Mouse (Mus musculus) lung, postnatal 0 days (tissue): Measurements from ENCODE around the gene Fam102a. TPM values are rescaled to one million over a fixed set of nuclear protein-coding genes. Genes with fewer than 3 reads are reported as not detected.

Source experiments
- ATAC-seq: fragments of 200-750 bp; cut with Nextera tagmentation; 2 replicates; pipeline ENCODE4 v1.8.0; 2017; ENCODE audit warnings: moderate library complexity
- DNase-seq: peaks from one replicate; pipeline ENCODE4 v3.0.0-alpha.2; 2016; ENCODE audit warnings: low spot score
- H3K27ac ChIP-seq: fragments of 300-500 bp; sonication (generic); 2 replicates; pipeline ENCODE4 v1.5.1; 2014; ENCODE audit warnings: antibody characterized with exemption, mild to moderate bottlenecking, low read length, mixed read lengths
- H3K27me3 ChIP-seq: fragments of 300-500 bp; sonication (generic); replicated peaks from 2 replicates; pipeline ENCODE4 v1.6.1; 2014; ENCODE audit warnings: low read length, mixed read lengths; ENCODE audit not compliant: insufficient read depth
- H3K36me3 ChIP-seq: fragments of 300-500 bp; sonication (generic); 2 replicates; pipeline ENCODE4 v1.6.1; 2014; ENCODE audit warnings: low read length, mixed read lengths; ENCODE audit not compliant: insufficient read depth
- H3K4me1 ChIP-seq: fragments of 300-500 bp; sonication (generic); 2 replicates; pipeline ENCODE4 v1.6.1; 2014; ENCODE audit warnings: antibody characterized with exemption, low read depth, low read length, mixed read lengths; ENCODE audit not compliant: insufficient read depth
- H3K4me2 ChIP-seq: fragments of 300-500 bp; sonication (generic); replicated peaks from 2 replicates; pipeline ENCODE4 v1.6.1; 2014; ENCODE audit warnings: low read depth, mild to moderate bottlenecking, low read length, moderate library complexity, mixed read lengths
- H3K4me3 ChIP-seq: fragments of 300-500 bp; sonication (generic); 2 replicates; pipeline ENCODE4 v1.5.1; 2014; ENCODE audit warnings: low read depth, low read length
- H3K9ac ChIP-seq: fragments of 300-500 bp; sonication (generic); replicated peaks from 2 replicates; pipeline ENCODE4 v1.6.1; 2014; ENCODE audit warnings: low read depth, mild to moderate bottlenecking
- H3K9me3 ChIP-seq: fragments of 300-500 bp; sonication (generic); 2 replicates; pipeline ENCODE4 v1.6.1; 2016; ENCODE audit warnings: low read length, mixed read lengths
- CTCF ChIP-seq: IDR thresholded peaks from 2 replicates; pipeline ENCODE4 v1.5.1; 2016; ENCODE audit warnings: antibody characterized with exemption, mild to moderate bottlenecking
- EP300 ChIP-seq: IDR thresholded peaks from 2 replicates; pipeline ENCODE4 v1.6.1; 2016; ENCODE audit warnings: antibody characterized with exemption, mild to moderate bottlenecking, control low read depth
- WGBS: fragments of 180-500 bp; shearing (Covaris S2); extraction: QIAGEN DNeasy Blood & Tissue Kit; methylation state at CpG from one replicate; pipeline ENCODE4 v1.1.7; 2014; 5-methylcytosine and 5-hydroxymethylcytosine counted together
- polyA plus RNA-seq: library from polyadenylated mRNA; unstranded; fragments of >200 nt; fragmentation: Nextera tagmentation; extraction: Ambion mirVana; gene quantifications from 2 replicates; pipeline ENCODE4 v1.2.1, GENCODE M21; 2015

Gene Fam102a
- polyA plus RNA-seq, 1 experiment from 2014 or later: 8.0 TPM

DNA sequence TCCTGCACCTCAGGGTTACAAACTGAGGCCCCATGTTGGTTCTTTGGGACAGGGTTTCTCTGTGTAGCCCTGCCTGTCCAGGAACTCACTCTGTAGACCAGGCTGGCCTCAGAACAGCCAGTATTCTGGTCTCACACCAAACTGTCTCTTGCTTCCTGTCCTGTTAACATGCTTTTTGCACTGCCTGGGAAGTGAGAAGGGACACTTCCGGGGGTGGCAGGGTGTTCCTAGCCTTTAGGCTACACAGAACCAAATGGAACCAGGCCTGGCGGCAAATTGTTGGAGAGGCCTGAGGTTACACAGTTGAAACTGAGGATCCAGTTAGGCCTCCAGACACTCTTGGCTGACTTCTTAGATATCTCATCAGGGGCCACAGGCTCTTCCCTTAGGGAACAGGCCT is 2.0 kb upstream of the Fam102a start:
- Histone ChIP-seq H3K36me3 (no peaks in the 10 kb centered on the region), H3K27me3 (no peaks in the 10 kb centered on the region), H3K4me2 (no peak overlapping the region), H3K4me1 (peaks cover 21% of the 10 kb centered on the region), H3K27ac (no peak overlapping the region), H3K9me3 (no peaks in the 10 kb centered on the region), H3K4me3 (no peak overlapping the region), H3K9ac (no peak overlapping the region)
- TF ChIP-seq EP300 (no peak), CTCF (no peak)
- ATAC-seq (no peak), DNase-seq (no peak)
- 94% methylated on average over 2 of the region's 2 CpGs for WGBS

DNA sequence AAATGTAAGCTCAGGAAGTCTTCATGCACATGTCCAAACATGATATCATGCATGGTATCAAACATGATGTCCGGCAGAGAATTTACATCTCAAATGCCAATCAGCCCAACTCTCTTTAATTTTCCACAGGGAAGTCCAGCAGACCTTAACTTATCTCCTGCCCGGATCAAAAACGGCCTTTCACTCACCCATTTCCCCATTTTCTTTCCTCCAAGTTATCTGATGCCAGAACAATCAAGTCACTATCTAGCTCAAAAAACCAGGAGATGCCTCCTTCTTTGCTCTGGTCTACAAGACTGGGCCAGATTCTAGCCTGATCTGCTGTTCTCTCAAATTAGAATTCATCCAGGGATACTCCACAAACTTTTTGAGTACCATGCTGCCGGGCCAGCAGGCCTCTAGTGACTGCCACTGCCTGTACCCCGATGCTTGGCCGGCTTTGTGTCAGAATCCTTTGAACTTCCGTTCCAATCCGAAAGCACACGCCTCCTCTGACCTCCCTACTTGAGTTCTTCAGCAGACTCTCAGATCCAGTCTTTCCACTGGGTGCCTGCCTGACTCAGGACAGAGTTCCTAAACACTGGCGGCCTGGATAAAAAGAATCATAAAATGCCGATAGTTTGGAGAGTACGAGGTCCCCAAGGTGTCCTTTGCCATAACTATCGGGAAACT is 935 bp upstream of the Fam102a start:
- H3K27ac ChIP-seq: peak overlapping the region; percentile 97
- H3K4me2 ChIP-seq: peak overlapping the region; percentile 87
- DNase-seq: peak; percentile 86
- H3K9me3 ChIP-seq: no peaks in the 10 kb centered on the region
- H3K4me3 ChIP-seq: peak overlapping the region; percentile 85
- no peak for TF ChIP-seq CTCF
- TF ChIP-seq EP300: no peak
- no peaks in the 10 kb centered on the region for H3K27me3 ChIP-seq
- ATAC-seq: peak; percentile 19
- peak overlapping the region; percentile 44; the same call in 1 of the 2 replicates for H3K9ac ChIP-seq
- peaks cover 29% of the 10 kb centered on the region for H3K4me1 ChIP-seq
- H3K36me3 ChIP-seq: no peaks in the 10 kb centered on the region
- WGBS: 4% methylated on average over 13 of the region's 13 CpGs

DNA sequence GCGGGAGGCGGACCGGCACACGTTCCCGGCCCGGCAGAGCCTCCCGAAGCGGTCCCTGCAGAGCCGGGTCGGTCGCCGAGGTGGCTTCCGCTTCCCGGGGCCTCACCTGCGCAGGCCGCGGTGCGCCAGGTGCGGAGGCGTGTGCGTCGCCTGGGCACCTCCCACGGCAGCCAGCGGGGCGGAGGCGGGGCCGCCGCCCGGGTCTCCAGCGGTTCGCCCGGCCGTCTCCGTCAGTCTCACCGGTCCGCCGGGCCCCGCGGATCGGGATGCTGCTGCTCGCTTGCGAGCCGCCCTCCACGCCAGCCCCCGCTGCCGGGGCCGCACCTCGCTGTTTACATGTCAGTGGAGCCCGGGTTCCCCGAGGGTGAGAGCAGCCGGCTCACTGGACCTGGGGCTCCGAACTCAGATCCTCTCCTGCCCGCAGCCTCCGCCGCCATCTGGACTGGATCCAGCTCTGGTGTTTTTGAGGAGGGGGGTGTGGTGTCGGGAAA is 414 bp downstream of the Fam102a start:
- no peak for TF ChIP-seq EP300
- Histone ChIP-seq H3K27ac (peak overlapping the region; percentile 97), H3K4me1 (peaks cover 29% of the 10 kb centered on the region), H3K9ac (peak overlapping the region; percentile 86), H3K27me3 (no peaks in the 10 kb centered on the region), H3K4me3 (peak overlapping the region; percentile 85), H3K9me3 (no peaks in the 10 kb centered on the region), H3K4me2 (peak overlapping the region; percentile 87), H3K36me3 (no peaks in the 10 kb centered on the region)
- DNase-seq (peak; percentile 80), ATAC-seq (peak; percentile 76)
- WGBS: under 1% methylated on average over 40 of the region's 56 CpGs

GRCm38 (mm10) chr2:32536086-32536633 is 1.0 kb downstream of the Fam102a start:
- Histone ChIP-seq H3K36me3 (no peaks in the 10 kb centered on the region), H3K4me3 (peak overlapping the region; percentile 85), H3K27me3 (no peaks in the 10 kb centered on the region), H3K4me2 (peak overlapping the region; percentile 87), H3K27ac (peak overlapping the region; percentile 97), H3K4me1 (peaks cover 29% of the 10 kb centered on the region), H3K9ac (peak overlapping the region; percentile 86), H3K9me3 (no peaks in the 10 kb centered on the region)
- under 1% methylated on average over 14 of the region's 14 CpGs for WGBS
- no peak for TF ChIP-seq CTCF
- no peak for TF ChIP-seq EP300
- ATAC-seq (no peak), DNase-seq (peak; percentile 35)

GRCm38 (mm10) chr2:32536634-32537359 is 1.7 kb downstream of the Fam102a start:
- WGBS: 3% methylated on average over 11 of the region's 11 CpGs
- no peaks in the 10 kb centered on the region for H3K27me3 ChIP-seq
- DNase-seq (peak; percentile 65), ATAC-seq (no peak)
- peak overlapping the region; percentile 87 for H3K4me2 ChIP-seq
- H3K9ac ChIP-seq: peak overlapping the region; percentile 86
- H3K4me1 ChIP-seq: peaks cover 33% of the 10 kb centered on the region
- peak overlapping the region; percentile 85 for H3K4me3 ChIP-seq
- H3K9me3 ChIP-seq: no peaks in the 10 kb centered on the region
- peak overlapping the region; percentile 97 for H3K27ac ChIP-seq
- TF ChIP-seq CTCF (no peak; the same call in none of the 2 replicates), EP300 (no peak)
- H3K36me3 ChIP-seq: no peaks in the 10 kb centered on the region

DNA sequence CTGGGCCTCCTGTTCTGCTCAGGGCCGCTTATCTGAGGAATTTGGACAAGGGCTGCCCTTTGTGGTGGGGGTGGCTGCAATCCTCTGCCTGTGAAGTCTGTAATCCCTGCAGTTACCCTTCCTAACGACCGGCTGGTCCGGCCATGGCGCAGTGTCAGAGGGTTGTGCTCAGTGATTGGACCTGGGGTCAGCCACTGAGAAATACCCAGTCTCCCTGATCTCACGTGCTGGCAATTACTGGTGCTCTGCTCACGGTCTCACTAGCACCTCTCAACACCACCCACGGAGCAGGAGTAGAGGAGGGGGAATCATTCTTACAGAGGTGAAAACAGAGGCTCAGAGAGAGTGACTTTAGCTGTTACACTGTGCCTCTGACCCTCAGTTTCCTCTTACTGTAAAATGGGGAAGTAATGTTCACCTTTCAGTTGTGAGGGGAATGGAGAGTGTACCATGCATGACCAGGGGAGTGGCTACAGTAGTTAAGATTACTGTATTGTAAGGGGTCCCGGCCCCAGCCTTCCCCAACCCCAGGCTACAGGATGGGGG is 2.3 kb downstream of the Fam102a start:
- ATAC-seq (no peak), DNase-seq (peak; percentile 59)
- 9% methylated on average over 9 of the region's 9 CpGs for WGBS
- no peaks in the 10 kb centered on the region for H3K36me3 ChIP-seq
- H3K9me3 ChIP-seq: no peaks in the 10 kb centered on the region
- H3K4me3 ChIP-seq: peak overlapping the region; percentile 85
- peaks cover 33% of the 10 kb centered on the region for H3K4me1 ChIP-seq
- TF ChIP-seq CTCF (no peak), EP300 (0 out of 2 replicates have a peak, but pooled peaks have one; percentile 20)
- peak overlapping the region; percentile 97 for H3K27ac ChIP-seq
- peak overlapping the region; percentile 87 for H3K4me2 ChIP-seq
- peak overlapping the region; percentile 86 for H3K9ac ChIP-seq
- no peaks in the 10 kb centered on the region for H3K27me3 ChIP-seq
